Mouse (Mus musculus) forebrain, embryonic 14.5 days (tissue): ENCODE results near the gene Dcaf6. TPM values are rescaled to one million over a fixed set of nuclear protein-coding genes. Genes with fewer than 3 reads are reported as not detected.

Experiments used
- ATAC-seq: fragments of 200-750 bp; cut with Nextera tagmentation; 2 replicates; pipeline ENCODE4 v1.8.0; 2017; ENCODE audit warnings: mild to moderate bottlenecking, moderate library complexity
- DNase-seq: peaks from one replicate; pipeline ENCODE4 v3.0.0-alpha.2; 2015; ENCODE audit warnings: low spot score
- H3K27ac ChIP-seq: fragments of 300-500 bp; sonication (generic); 2 replicates; pipeline ENCODE4 v1.5.1; 2014; ENCODE audit warnings: low read depth, mild to moderate bottlenecking, control low read depth, low read length, moderate library complexity
- H3K27me3 ChIP-seq: fragments of 300-500 bp; sonication (generic); replicated peaks from 2 replicates; pipeline ENCODE4 v1.6.1; 2014; ENCODE audit warnings: low read length, control low read depth, mixed read lengths; ENCODE audit not compliant: control insufficient read depth, insufficient read depth
- H3K36me3 ChIP-seq: fragments of 300-500 bp; sonication (generic); 2 replicates; pipeline ENCODE4 v1.6.1; 2014; ENCODE audit warnings: low read length, control low read depth; ENCODE audit not compliant: control insufficient read depth, insufficient read depth
- H3K4me1 ChIP-seq: fragments of 300-500 bp; sonication (generic); 2 replicates; pipeline ENCODE4 v1.6.1; 2014; ENCODE audit warnings: antibody characterized with exemption, low read length, control low read depth; ENCODE audit not compliant: control insufficient read depth, insufficient read depth
- H3K4me2 ChIP-seq: fragments of 300-500 bp; sonication (generic); 2 replicates; pipeline ENCODE4 v1.6.1; 2014; ENCODE audit warnings: mild to moderate bottlenecking, control low read depth, low read length
- H3K4me3 ChIP-seq: fragments of 300-500 bp; sonication (generic); 2 replicates; pipeline ENCODE4 v1.5.1; 2014; ENCODE audit warnings: low read depth, low read length, control low read depth
- H3K9ac ChIP-seq: fragments of 300-500 bp; sonication (generic); 2 replicates; pipeline ENCODE4 v1.6.1; 2014; ENCODE audit warnings: mild to moderate bottlenecking, low read length, control low read depth, moderate library complexity
- H3K9me3 ChIP-seq: fragments of 300-500 bp; sonication (generic); replicated peaks from 2 replicates; pipeline ENCODE4 v1.6.1; 2016; ENCODE audit warnings: low read length, control low read depth, mixed read lengths; ENCODE audit not compliant: control insufficient read depth
- WGBS: fragments of 180-500 bp; shearing (Covaris S2); extraction: QIAGEN DNeasy Blood & Tissue Kit; methylation state at CpG from one replicate; pipeline ENCODE4 v1.1.7; 2014; 5-methylcytosine and 5-hydroxymethylcytosine counted together
- polyA plus RNA-seq: library from polyadenylated mRNA; unstranded; fragments of >200 nt; fragmentation: Nextera tagmentation; extraction: Ambion mirVana; gene quantifications from 2 replicates; pipeline ENCODE4 v1.2.1, GENCODE M21; 2014

Dcaf6 gene
- polyA plus RNA-seq, 1 experiment from 2014 or later: 13.4 TPM

DNA sequence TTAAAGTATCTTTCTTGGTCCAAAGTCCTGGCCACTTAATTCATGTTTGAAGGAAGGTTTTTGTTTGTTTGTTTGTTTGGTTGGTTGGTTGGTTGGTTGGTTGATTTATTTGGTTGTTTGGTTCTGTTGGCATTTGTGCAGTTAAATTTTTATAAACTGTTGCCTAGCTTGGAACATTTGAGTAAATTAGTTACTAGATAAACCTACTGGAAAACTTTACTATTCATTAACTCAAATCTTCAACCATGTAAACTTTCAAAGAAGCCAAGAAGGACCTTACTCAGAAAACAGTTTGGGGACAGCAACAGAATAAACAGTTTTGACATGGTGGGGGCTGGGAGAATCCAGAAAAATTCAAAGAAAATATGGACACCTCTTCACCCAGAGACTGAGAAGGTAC lies 8.7 kb upstream of the Dcaf6 start:
- Histone ChIP-seq H3K4me1 (no peaks in the 10 kb centered on the region), H3K9me3 (no peaks in the 10 kb centered on the region), H3K4me2 (no peak overlapping the region), H3K9ac (no peak overlapping the region), H3K36me3 (no peaks in the 10 kb centered on the region), H3K4me3 (no peak overlapping the region), H3K27me3 (no peaks in the 10 kb centered on the region), H3K27ac (no peak overlapping the region)
- ATAC-seq: no peak
- DNase-seq: no peak

DNA sequence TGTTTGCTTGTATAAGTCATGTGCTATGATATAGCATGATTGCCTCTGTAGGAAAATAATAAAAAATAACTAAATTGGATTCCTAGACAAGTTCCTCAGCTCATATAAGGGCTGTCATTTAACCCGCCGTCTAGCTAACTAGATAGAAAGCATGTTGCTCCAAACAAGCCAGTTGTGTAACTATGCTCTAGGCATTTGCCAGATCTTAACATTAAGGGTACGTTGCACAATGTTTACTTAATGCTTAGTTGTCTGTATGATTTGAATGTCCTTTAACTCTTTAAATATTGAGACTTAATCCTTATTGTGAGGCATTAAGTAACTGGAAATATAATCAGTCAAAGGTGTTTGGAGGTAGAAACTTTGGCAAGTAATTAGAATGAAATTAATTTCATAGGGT lies 4.3 kb upstream of the Dcaf6 start:
- WGBS: 95% methylated on average over 3 of the region's 3 CpGs
- ATAC-seq (no peak), DNase-seq (no peak)
- Histone ChIP-seq H3K27ac (no peak overlapping the region), H3K4me3 (no peak overlapping the region), H3K4me2 (no peak overlapping the region), H3K9me3 (no peaks in the 10 kb centered on the region), H3K36me3 (no peaks in the 10 kb centered on the region), H3K4me1 (0 out of 2 replicates have a peak, but pooled peaks cover 3% of the 10 kb centered on the region), H3K9ac (no peak overlapping the region), H3K27me3 (no peaks in the 10 kb centered on the region)

DNA sequence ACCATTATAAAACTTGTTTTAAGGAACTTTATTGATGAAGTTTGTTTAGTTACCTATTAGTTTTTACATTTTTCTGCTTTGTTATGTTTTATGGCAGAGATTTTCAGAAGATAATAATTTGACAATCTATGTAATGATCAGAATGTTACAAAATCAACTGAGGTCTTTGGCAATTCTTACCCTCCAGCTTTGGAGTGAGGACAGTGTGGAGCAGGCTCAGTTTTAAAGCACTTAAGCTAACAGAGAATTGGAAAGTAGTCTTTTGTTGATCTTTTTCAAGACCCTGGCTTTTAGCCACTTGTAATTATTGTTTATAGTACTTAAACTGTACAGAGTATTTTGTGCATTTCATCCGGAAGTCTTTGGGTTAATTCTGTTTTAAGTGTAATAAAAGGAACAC lies 2.6 kb upstream of the Dcaf6 start:
- H3K36me3 ChIP-seq: no peaks in the 10 kb centered on the region
- no peak overlapping the region for H3K4me3 ChIP-seq
- DNase-seq (no peak), ATAC-seq (no peak)
- no peaks in the 10 kb centered on the region for H3K9me3 ChIP-seq
- H3K9ac ChIP-seq: no peak overlapping the region
- 74% methylated on average over 1 of the region's 1 CpGs for WGBS
- H3K27me3 ChIP-seq: no peaks in the 10 kb centered on the region
- no peak overlapping the region for H3K4me2 ChIP-seq
- H3K27ac ChIP-seq: no peak overlapping the region
- H3K4me1 ChIP-seq: 0 out of 2 replicates have a peak, but pooled peaks cover 6% of the 10 kb centered on the region

DNA sequence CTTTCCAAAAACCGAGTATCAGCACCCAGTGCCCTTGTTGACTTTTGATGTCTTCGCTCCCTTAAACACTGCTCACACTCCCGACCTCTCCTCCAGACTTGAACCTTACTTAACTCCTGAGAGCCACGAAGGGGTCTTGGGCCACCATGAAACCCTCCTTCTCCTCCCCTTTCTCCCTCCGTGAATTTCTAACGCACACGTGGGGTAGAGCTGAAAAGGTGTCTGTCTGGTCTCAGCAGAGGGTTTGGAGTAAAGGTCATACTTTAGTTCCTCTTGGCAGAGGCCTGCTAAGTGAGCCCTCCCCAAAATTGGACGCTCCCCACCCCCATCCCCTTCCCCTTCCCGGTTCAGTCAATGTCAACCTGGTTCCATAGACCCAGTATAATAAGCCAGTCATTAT lies 1.4 kb upstream of the Dcaf6 start:
- Histone ChIP-seq H3K4me3 (peak overlapping the region; percentile 86), H3K27me3 (no peaks in the 10 kb centered on the region), H3K4me1 (0 out of 2 replicates have a peak, but pooled peaks cover 6% of the 10 kb centered on the region), H3K9ac (peak overlapping the region; percentile 75), H3K4me2 (peak overlapping the region; percentile 65), H3K27ac (no peak overlapping the region), H3K9me3 (no peaks in the 10 kb centered on the region), H3K36me3 (no peaks in the 10 kb centered on the region)
- WGBS: 3% methylated on average over 9 of the region's 9 CpGs
- ATAC-seq (no peak), DNase-seq (no peak)

DNA sequence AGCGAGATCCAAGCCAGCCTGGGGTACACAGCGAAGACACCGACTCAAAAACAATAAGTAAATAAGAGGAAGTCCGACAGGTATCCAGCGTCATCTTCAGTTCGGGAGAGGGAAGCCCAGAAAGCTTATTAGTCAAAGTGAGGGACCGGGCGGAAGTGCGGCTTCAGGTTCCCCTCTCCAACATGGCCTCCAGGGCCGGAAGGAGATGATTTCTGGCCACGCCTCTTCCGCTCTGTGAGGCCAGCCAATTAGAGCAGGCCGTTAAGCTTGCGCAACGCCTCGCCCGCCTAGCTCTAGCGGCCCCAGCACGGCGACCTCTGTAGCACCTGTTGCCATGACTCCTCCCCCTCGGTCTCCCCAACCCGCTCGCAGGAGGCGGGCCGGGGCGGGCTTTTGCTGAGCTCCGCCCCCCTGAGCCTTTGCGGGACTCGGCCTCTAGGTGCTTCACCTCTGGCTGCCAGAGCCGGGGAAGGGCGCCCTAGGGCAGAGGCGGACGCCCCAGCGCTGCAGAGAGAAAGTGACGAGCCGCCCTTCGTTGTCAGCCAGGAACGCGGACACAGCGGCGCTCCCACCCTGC lies 614 bp upstream of the Dcaf6 start:
- ATAC-seq: peak; percentile 97
- Histone ChIP-seq H3K36me3 (no peaks in the 10 kb centered on the region), H3K9ac (peak overlapping the region; percentile 75), H3K4me1 (0 out of 2 replicates have a peak, but pooled peaks cover 6% of the 10 kb centered on the region), H3K27me3 (no peaks in the 10 kb centered on the region), H3K9me3 (no peaks in the 10 kb centered on the region), H3K4me3 (peak overlapping the region; percentile 86), H3K4me2 (peak overlapping the region; percentile 65), H3K27ac (peak overlapping the region; percentile 92)
- under 1% methylated on average over 41 of the region's 41 CpGs for WGBS
- peak; percentile 100 for DNase-seq

DNA sequence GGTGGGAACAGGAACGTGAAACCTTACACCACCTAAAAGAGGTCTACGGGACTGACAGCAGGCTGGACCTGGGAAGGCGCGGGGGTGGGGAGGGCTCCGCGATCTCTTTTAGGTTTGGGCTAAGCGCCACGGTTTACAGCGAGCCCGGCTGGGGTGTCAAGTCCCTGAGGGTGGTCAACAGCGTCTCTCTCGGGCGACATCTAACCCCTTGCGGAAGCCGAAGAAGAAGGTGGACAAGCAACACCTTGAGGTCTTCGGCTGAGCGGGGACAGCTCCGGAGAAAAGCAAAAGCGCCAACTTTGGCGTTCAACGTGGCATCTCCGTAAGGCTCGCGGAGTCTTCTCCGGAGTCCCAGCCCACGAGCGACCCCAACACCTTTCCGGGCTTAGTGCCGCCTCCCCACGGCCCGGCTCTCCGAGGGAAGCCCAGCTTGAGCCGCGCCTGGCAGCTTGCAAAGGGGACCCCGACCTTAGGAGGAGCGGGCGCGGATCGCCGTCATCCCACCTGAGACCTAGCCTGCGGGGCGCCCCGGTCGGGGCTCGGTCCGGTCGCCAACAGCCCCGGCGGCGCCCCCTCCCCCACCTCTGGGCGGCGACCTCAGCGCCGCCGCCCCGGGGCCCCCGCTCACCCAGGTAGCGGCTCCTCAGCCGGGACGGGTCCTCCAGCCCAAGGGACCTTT lies 633 bp downstream of the Dcaf6 start:
- H3K4me3 ChIP-seq: peak overlapping the region; percentile 86
- peak overlapping the region; percentile 92 for H3K27ac ChIP-seq
- no peaks in the 10 kb centered on the region for H3K27me3 ChIP-seq
- H3K36me3 ChIP-seq: no peaks in the 10 kb centered on the region
- 0 out of 2 replicates have a peak, but pooled peaks cover 6% of the 10 kb centered on the region for H3K4me1 ChIP-seq
- under 1% methylated on average over 51 of the region's 60 CpGs for WGBS
- H3K9ac ChIP-seq: peak overlapping the region; percentile 82
- H3K4me2 ChIP-seq: peak overlapping the region; percentile 84
- no peak for ATAC-seq
- H3K9me3 ChIP-seq: no peaks in the 10 kb centered on the region
- DNase-seq: peak; percentile 48

DNA sequence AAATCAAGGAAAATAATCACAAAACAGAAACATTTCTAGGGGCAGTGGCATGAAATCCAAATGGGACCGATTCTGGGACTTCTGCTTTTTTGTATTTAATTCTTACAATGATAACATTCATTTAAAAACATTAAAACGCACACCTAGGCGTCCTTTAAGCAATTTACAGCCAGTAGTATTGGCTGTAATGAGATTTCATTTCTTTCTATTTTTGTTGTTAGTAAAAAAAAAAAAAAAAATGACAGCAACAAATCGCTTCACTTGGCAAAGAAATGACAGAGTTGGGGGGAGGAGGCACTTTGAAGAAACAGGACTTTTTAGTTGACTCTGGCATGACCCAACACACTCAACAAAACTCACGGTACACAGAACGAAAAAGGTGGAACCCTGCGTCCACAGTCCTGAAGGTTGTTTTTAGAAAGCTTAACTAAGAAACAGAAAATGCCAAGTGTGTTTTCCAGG lies 1.2 kb downstream of the Dcaf6 start:
- Histone ChIP-seq H3K4me2 (peak overlapping the region; percentile 84), H3K4me3 (peak overlapping the region; percentile 86), H3K4me1 (0 out of 2 replicates have a peak, but pooled peaks cover 6% of the 10 kb centered on the region), H3K27me3 (no peaks in the 10 kb centered on the region), H3K36me3 (no peaks in the 10 kb centered on the region), H3K27ac (no peak overlapping the region), H3K9ac (peak overlapping the region; percentile 82), H3K9me3 (no peaks in the 10 kb centered on the region)
- DNase-seq (no peak), ATAC-seq (no peak)
- 21% methylated on average over 7 of the region's 7 CpGs for WGBS

DNA sequence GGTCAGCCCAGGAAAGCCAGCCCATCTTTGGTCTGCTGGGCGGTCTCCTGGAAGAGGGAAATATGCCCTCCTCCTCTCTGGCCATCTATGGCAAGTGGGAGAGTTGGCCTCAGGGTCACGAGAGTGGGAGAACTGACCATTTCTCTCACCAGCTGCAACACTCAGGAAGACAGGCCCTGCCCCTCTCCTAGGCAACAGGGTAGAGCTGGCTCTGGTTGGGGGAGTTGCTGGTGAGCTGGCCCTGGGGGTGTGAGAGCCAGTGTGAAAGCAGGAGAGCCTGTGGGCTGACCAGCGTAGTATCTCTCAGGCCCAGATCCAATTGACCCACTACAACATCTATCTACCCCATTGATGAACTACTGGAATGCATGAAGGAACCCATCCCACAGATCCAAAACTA lies 18.6 kb downstream of the Dcaf6 start:
- H3K4me2 ChIP-seq: no peak overlapping the region
- H3K27me3 ChIP-seq: no peaks in the 10 kb centered on the region
- H3K4me1 ChIP-seq: no peaks in the 10 kb centered on the region
- H3K27ac ChIP-seq: no peak overlapping the region
- DNase-seq (no peak), ATAC-seq (no peak)
- H3K9me3 ChIP-seq: no peaks in the 10 kb centered on the region; the same call in 1 of the 2 replicates
- no peak overlapping the region for H3K9ac ChIP-seq
- no peak overlapping the region for H3K4me3 ChIP-seq
- 89% methylated on average over 3 of the region's 3 CpGs for WGBS
- no peaks in the 10 kb centered on the region for H3K36me3 ChIP-seq

DNA sequence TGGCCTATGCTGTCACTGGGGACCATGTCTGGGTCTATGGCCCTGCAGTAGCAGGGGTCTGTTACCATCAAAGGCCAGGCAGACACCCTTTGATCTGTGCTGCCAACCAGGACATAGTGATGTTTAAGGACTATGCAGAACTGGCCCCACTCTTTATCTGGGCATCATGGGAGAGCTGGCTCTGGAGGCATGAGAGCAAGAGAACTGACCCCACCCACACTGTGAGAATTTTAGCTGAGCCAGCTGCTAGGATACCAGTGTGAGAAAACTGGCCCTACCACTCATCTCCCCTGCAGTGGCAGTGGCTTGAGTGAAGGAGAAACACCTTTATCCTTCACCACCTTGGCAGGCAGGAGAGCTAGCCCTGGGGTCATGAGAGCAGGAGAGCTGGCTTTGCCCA lies 19.1 kb downstream of the Dcaf6 start:
- ATAC-seq: no peak
- H3K27me3 ChIP-seq: no peaks in the 10 kb centered on the region

More for the DNA sequence above, 19.1 kb downstream of the Dcaf6 start:
- no peaks in the 10 kb centered on the region for H3K36me3 ChIP-seq
- no peaks in the 10 kb centered on the region for H3K4me1 ChIP-seq
- no peak overlapping the region for H3K4me3 ChIP-seq
- no peak overlapping the region for H3K4me2 ChIP-seq
- H3K27ac ChIP-seq: no peak overlapping the region
- H3K9me3 ChIP-seq: peaks cover 3% of the 10 kb centered on the region; the same call in 1 of the 2 replicates
- DNase-seq: no peak
- no peak overlapping the region for H3K9ac ChIP-seq
